Mouse (Mus musculus): Measurements from ENCODE around the gene Derl2. TPM values are rescaled to one million over a fixed set of nuclear protein-coding genes. Genes with fewer than 3 reads are reported as not detected.

Gene Derl2
- polyA plus RNA-seq, 1 experiment from 2014 or later = 41.4 TPM

DNA sequence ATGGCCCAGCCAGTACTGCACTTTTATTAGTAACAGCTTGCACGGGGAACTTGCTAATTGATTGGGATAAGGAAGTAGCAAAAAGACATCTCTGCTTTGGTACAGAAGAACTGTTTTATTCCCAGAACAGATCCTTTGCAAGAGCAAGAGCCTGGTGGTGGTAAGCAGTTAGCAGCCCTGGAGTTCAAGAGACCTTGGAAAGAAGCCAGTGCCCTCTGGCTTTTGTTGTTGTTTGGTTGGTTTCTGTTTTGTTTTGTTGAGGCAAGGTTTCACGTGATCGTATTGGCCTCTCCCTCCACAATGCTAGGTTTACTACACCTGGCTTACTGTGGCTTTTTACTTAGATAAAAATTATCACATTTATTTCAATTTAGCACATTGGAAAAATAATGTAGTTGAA is 8.6 kb upstream of the Derl2 start:
- Histone ChIP-seq H3K36me3 (ENCODE audit: control insufficient read depth, insufficient read depth, low read length) (peaks cover 39% of the 10 kb centered on the region), H3K27ac (replicated peaks; ENCODE audit: low read depth, low read length) (no peak overlapping the region)

DNA sequence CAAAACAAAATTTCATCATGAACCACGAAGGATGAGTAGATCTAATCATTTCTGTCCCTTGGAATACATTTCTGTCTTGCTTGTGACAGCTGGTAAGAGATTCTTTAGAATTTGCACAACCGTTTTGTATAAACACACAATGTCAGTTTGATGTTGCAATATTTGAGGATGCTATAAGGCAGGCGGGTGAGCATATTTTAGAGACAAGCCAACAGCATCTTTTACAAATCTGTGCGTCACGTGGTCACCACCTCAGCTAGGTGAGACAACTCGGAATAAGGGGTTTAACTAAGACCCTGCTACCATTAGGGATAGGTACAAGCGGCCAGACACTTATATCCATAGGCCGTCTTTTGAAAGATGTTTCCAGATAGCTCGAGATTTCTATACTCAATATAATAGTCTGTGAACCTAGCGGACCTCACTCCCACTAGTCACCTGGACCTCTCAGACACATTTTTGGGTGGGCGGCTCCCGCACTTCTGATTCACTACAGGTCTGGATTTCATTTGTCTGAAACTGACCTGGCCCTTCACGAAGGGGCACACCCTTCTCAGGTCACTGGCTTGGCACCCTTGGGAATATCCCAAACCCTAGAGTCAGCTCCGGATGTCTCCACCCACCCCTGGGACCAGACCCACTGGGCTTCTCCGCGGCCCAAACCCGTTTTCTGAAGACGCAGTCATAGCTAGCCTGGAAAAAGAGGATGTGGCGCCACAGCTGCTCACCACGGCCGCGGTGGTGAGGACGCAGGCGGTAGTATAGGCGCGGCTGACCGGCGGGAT is 1.0 kb downstream of the Derl2 start:
- H3K27ac ChIP-seq (replicated peaks; ENCODE audit: low read depth, low read length) = peak overlapping the region; percentile 81
- peaks cover 19% of the 10 kb centered on the region; the same call in 1 of the 2 replicates for H3K4me1 ChIP-seq (ENCODE audit: control insufficient read depth, insufficient read depth, low read length)
- DNase-seq (ENCODE audit: low spot score) (no peak), ATAC-seq (ENCODE audit: low read depth) (peak; percentile 0; the same call in 1 of the 2 replicates)
- H3K27me3 ChIP-seq (replicated peaks; ENCODE audit: control insufficient read depth, insufficient read depth, low read length) = no peaks in the 10 kb centered on the region
- H3K36me3 ChIP-seq (ENCODE audit: control insufficient read depth, insufficient read depth, low read length) = peaks cover 29% of the 10 kb centered on the region
- peak overlapping the region; percentile 89 for H3K4me2 ChIP-seq (ENCODE audit: low read depth, low read length)
- peak overlapping the region; percentile 89 for H3K4me3 ChIP-seq (ENCODE audit: low read depth, low read length)
- H3K9ac ChIP-seq (ENCODE audit: low read depth, low read length) = peak overlapping the region; percentile 89
- WGBS = 5% methylated on average over 28 of the region's 28 CpGs
- no peaks in the 10 kb centered on the region for H3K9me3 ChIP-seq (ENCODE audit: control insufficient read depth, low read length)

More for the DNA sequence above, 8.6 kb upstream of the Derl2 start:
- DNase-seq (ENCODE audit: low spot score) (no peak), ATAC-seq (ENCODE audit: low read depth) (no peak)
- Histone ChIP-seq H3K27me3 (replicated peaks; ENCODE audit: control insufficient read depth, insufficient read depth, low read length) (no peaks in the 10 kb centered on the region), H3K9me3 (ENCODE audit: control insufficient read depth, low read length) (no peaks in the 10 kb centered on the region), H3K9ac (ENCODE audit: low read depth, low read length) (no peak overlapping the region), H3K4me2 (ENCODE audit: low read depth, low read length) (no peak overlapping the region), H3K4me3 (ENCODE audit: low read depth, low read length) (no peak overlapping the region), H3K4me1 (ENCODE audit: control insufficient read depth, insufficient read depth, low read length) (peaks cover 8% of the 10 kb centered on the region; the same call in 1 of the 2 replicates)
- 79% methylated on average over 3 of the region's 3 CpGs for WGBS

- Histone ChIP-seq H3K4me1 (ENCODE audit: control insufficient read depth, insufficient read depth, low read length) (peaks cover 19% of the 10 kb centered on the region; the same call in 1 of the 2 replicates), H3K36me3 (ENCODE audit: control insufficient read depth, insufficient read depth, low read length) (peaks cover 33% of the 10 kb centered on the region), H3K9ac (ENCODE audit: low read depth, low read length) (no peak overlapping the region), H3K4me3 (ENCODE audit: low read depth, low read length) (no peak overlapping the region), H3K27ac (replicated peaks; ENCODE audit: low read depth, low read length) (no peak overlapping the region), H3K9me3 (ENCODE audit: control insufficient read depth, low read length) (no peaks in the 10 kb centered on the region), H3K27me3 (replicated peaks; ENCODE audit: control insufficient read depth, insufficient read depth, low read length) (no peaks in the 10 kb centered on the region), H3K4me2 (ENCODE audit: low read depth, low read length) (no peak overlapping the region)
- ATAC-seq (ENCODE audit: low read depth) = no peak
- WGBS = 89% methylated on average over 1 of the region's 1 CpGs
- no peak for DNase-seq (ENCODE audit: low spot score)
These were observed 2.6 kb downstream of the Derl2 start for GRCm38 (mm10) chr11:71017051-71017450.

- Histone ChIP-seq H3K27me3 (replicated peaks; ENCODE audit: control insufficient read depth, insufficient read depth, low read length) (no peaks in the 10 kb centered on the region), H3K9ac (ENCODE audit: low read depth, low read length) (no peak overlapping the region), H3K4me2 (ENCODE audit: low read depth, low read length) (no peak overlapping the region), H3K4me3 (ENCODE audit: low read depth, low read length) (no peak overlapping the region), H3K4me1 (ENCODE audit: control insufficient read depth, insufficient read depth, low read length) (0 out of 2 replicates have a peak, but pooled peaks cover 3% of the 10 kb centered on the region), H3K27ac (replicated peaks; ENCODE audit: low read depth, low read length) (no peak overlapping the region), H3K36me3 (ENCODE audit: control insufficient read depth, insufficient read depth, low read length) (peaks cover 57% of the 10 kb centered on the region), H3K9me3 (ENCODE audit: control insufficient read depth, low read length) (no peaks in the 10 kb centered on the region)
- DNase-seq (ENCODE audit: low spot score) = no peak
- WGBS = 96% methylated on average over 7 of the region's 7 CpGs
- ATAC-seq (ENCODE audit: low read depth) = no peak
These were observed 6.9 kb downstream of the Derl2 start for GRCm38 (mm10) chr11:71012743-71013142.

DNA sequence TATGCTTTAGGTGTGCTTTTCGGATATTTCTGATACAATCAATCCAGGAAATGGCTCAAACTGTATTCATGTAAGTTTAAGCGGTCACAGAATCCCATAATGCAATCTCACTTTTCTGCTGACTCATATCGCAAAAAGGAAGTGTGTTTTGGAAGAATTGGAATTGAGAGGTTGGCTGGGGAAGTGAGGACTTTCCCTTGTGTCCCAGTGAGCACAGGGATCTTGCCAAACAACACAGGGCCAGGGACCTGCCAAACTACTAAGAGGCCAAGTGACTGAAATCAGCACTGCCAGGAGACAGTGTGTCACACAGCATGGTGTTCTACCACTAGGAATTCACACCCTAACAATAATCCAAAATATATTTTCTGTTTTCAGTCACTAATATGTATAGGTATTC is 11.3 kb downstream of the Derl2 start:
- DNase-seq (ENCODE audit: low spot score) (no peak), ATAC-seq (ENCODE audit: low read depth) (no peak)
- Histone ChIP-seq H3K4me2 (ENCODE audit: low read depth, low read length) (no peak overlapping the region), H3K9ac (ENCODE audit: low read depth, low read length) (no peak overlapping the region), H3K27me3 (replicated peaks; ENCODE audit: control insufficient read depth, insufficient read depth, low read length) (no peaks in the 10 kb centered on the region), H3K4me1 (ENCODE audit: control insufficient read depth, insufficient read depth, low read length) (peaks cover 5% of the 10 kb centered on the region), H3K4me3 (ENCODE audit: low read depth, low read length) (no peak overlapping the region), H3K36me3 (ENCODE audit: control insufficient read depth, insufficient read depth, low read length) (peaks cover 46% of the 10 kb centered on the region), H3K9me3 (ENCODE audit: control insufficient read depth, low read length) (no peaks in the 10 kb centered on the region), H3K27ac (replicated peaks; ENCODE audit: low read depth, low read length) (no peak overlapping the region)
- 93% methylated on average over 3 of the region's 3 CpGs for WGBS

GRCm38 (mm10) chr11:71007831-71008230 is 11.8 kb downstream of the Derl2 start:
- Histone ChIP-seq H3K36me3 (ENCODE audit: control insufficient read depth, insufficient read depth, low read length) (peaks cover 43% of the 10 kb centered on the region), H3K9ac (ENCODE audit: low read depth, low read length) (no peak overlapping the region), H3K4me1 (ENCODE audit: control insufficient read depth, insufficient read depth, low read length) (peaks cover 10% of the 10 kb centered on the region), H3K27ac (replicated peaks; ENCODE audit: low read depth, low read length) (no peak overlapping the region), H3K4me2 (ENCODE audit: low read depth, low read length) (no peak overlapping the region), H3K27me3 (replicated peaks; ENCODE audit: control insufficient read depth, insufficient read depth, low read length) (no peaks in the 10 kb centered on the region), H3K9me3 (ENCODE audit: control insufficient read depth, low read length) (no peaks in the 10 kb centered on the region), H3K4me3 (ENCODE audit: low read depth, low read length) (no peak overlapping the region)
- DNase-seq (ENCODE audit: low spot score) (no peak), ATAC-seq (ENCODE audit: low read depth) (no peak)
- 87% methylated on average over 7 of the region's 7 CpGs for WGBS

DNA sequence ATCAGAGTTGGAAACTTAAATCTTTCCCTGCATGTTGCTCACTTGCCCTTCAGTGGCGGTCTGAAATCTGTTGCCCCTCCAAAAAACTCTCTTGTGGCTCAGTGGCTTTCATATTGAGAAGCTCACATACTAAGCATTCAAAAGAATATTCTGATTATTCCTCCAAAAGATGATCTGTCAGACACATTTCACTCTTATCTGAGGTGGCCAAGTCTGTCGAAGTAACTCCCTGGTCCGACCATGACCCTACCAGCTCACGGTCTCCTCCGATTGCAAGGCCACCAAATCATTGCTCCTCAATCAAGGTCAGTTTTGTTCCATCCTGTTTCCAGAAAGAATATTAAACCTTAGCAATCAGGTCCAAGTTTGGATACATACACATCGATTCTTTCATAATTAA is 12.6 kb downstream of the Derl2 start:
- no peak for ATAC-seq (ENCODE audit: low read depth)
- Histone ChIP-seq H3K9me3 (ENCODE audit: control insufficient read depth, low read length) (no peaks in the 10 kb centered on the region), H3K27ac (replicated peaks; ENCODE audit: low read depth, low read length) (no peak overlapping the region), H3K4me2 (ENCODE audit: low read depth, low read length) (no peak overlapping the region), H3K4me3 (ENCODE audit: low read depth, low read length) (no peak overlapping the region), H3K4me1 (ENCODE audit: control insufficient read depth, insufficient read depth, low read length) (peaks cover 13% of the 10 kb centered on the region), H3K36me3 (ENCODE audit: control insufficient read depth, insufficient read depth, low read length) (peaks cover 35% of the 10 kb centered on the region), H3K27me3 (replicated peaks; ENCODE audit: control insufficient read depth, insufficient read depth, low read length) (no peaks in the 10 kb centered on the region), H3K9ac (ENCODE audit: low read depth, low read length) (no peak overlapping the region)
- 94% methylated on average over 6 of the region's 6 CpGs for whole genome bisulfite sequencing
- no peak for DNase-seq (ENCODE audit: low spot score)

DNA sequence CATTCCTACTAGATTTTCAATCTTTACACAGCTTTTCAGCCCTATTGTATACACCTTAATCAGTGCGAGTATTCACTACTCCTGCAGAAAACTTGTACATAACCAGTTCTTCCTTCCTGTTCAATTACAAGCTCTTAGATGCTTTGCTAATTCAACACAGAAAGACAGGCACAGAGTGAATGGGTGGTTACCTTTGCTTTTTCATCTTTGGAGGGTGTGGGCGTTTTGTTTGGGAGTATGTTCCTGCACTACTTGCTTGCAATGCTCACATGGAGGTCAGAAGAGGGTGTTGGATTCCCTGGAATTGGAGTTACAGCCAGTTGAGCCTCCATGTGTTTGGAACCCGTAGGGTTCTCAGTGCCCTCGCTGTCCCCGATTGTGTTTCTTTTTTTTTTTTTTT is 14.6 kb downstream of the Derl2 start:
- Histone ChIP-seq H3K9ac (ENCODE audit: low read depth, low read length) (0 out of 2 replicates have a peak overlapping the region, but pooled peaks have one; percentile 45), H3K4me3 (ENCODE audit: low read depth, low read length) (peak overlapping the region; percentile 96), H3K9me3 (ENCODE audit: control insufficient read depth, low read length) (no peaks in the 10 kb centered on the region), H3K4me1 (ENCODE audit: control insufficient read depth, insufficient read depth, low read length) (peaks cover 13% of the 10 kb centered on the region), H3K36me3 (ENCODE audit: control insufficient read depth, insufficient read depth, low read length) (peaks cover 21% of the 10 kb centered on the region), H3K4me2 (ENCODE audit: low read depth, low read length) (peak overlapping the region; percentile 54), H3K27me3 (replicated peaks; ENCODE audit: control insufficient read depth, insufficient read depth, low read length) (no peaks in the 10 kb centered on the region), H3K27ac (replicated peaks; ENCODE audit: low read depth, low read length) (peak overlapping the region; percentile 68)
- ATAC-seq (ENCODE audit: low read depth) (no peak), DNase-seq (ENCODE audit: low spot score) (no peak)
- WGBS = 59% methylated on average over 5 of the region's 5 CpGs
